Mouse (Mus musculus) hindbrain, postnatal 0 days (tissue): Measurements from ENCODE around the gene Hagh. TPM values are rescaled to one million over a fixed set of nuclear protein-coding genes. Genes with fewer than 3 reads are reported as not detected.

Source experiments
- ATAC-seq: fragments of 200-750 bp; cut with Nextera tagmentation; 2 replicates; pipeline ENCODE4 v1.8.0; 2017; ENCODE audit warnings: mild to moderate bottlenecking, moderate TSS enrichment, moderate library complexity
- DNase-seq: peaks from one replicate; pipeline ENCODE4 v3.0.0-alpha.2; 2015; ENCODE audit warnings: low spot score
- H3K27ac ChIP-seq: fragments of 300-500 bp; sonication (generic); 2 replicates; pipeline ENCODE4 v1.5.1; 2014; ENCODE audit warnings: mild to moderate bottlenecking
- H3K27me3 ChIP-seq: fragments of 300-500 bp; sonication (generic); 2 replicates; pipeline ENCODE4 v1.6.1; 2014; ENCODE audit warnings: low read length, mixed read lengths; ENCODE audit not compliant: insufficient read depth
- H3K36me3 ChIP-seq: fragments of 300-500 bp; sonication (generic); 2 replicates; pipeline ENCODE4 v1.6.1; 2014; ENCODE audit warnings: low read length, mixed read lengths; ENCODE audit not compliant: insufficient read depth
- H3K4me1 ChIP-seq: fragments of 300-500 bp; sonication (generic); 2 replicates; pipeline ENCODE4 v1.6.1; 2014; ENCODE audit warnings: antibody characterized with exemption, low read length, mixed read lengths; ENCODE audit not compliant: insufficient read depth
- H3K4me2 ChIP-seq: fragments of 300-500 bp; sonication (generic); 2 replicates; pipeline ENCODE4 v1.6.1; 2014; ENCODE audit warnings: low read depth, mild to moderate bottlenecking, low read length, moderate library complexity, mixed read lengths
- H3K4me3 ChIP-seq: fragments of 300-500 bp; sonication (generic); 2 replicates; pipeline ENCODE4 v1.5.1; 2014; ENCODE audit warnings: low read length
- H3K9ac ChIP-seq: fragments of 300-500 bp; sonication (generic); replicated peaks from 2 replicates; pipeline ENCODE4 v1.6.1; 2014; ENCODE audit warnings: mild to moderate bottlenecking, low read length, moderate library complexity, mixed read lengths
- H3K9me3 ChIP-seq: fragments of 300-500 bp; sonication (generic); 2 replicates; pipeline ENCODE4 v1.6.1; 2016; ENCODE audit warnings: low read length, mixed read lengths
- CTCF ChIP-seq: IDR thresholded peaks from 2 replicates; pipeline ENCODE4 v1.5.1; 2016; ENCODE audit warnings: antibody characterized with exemption, control low read depth, low read depth
- WGBS: fragments of 180-500 bp; shearing (Covaris S2); extraction: QIAGEN DNeasy Blood & Tissue Kit; methylation state at CpG from one replicate; pipeline ENCODE4 v1.1.7; 2014; 5-methylcytosine and 5-hydroxymethylcytosine counted together
- polyA plus RNA-seq: library from polyadenylated mRNA; unstranded; fragments of >200 nt; fragmentation: Nextera tagmentation; extraction: Ambion mirVana; gene quantifications from 2 replicates; pipeline ENCODE4 v1.2.1, GENCODE M21; 2015
- total RNA-seq: library from RNA; depleted of rRNA; stranded (reverse); fragments of >200 nt; gene quantifications from 2 replicates; pipeline ENCODE4 v1.2.3, GENCODE M21; 2014

Hagh gene
- total and polyA plus RNA-seq, 2 experiments from 2014 or later = 84.2 to 93.5 TPM

- no peak overlapping the region for H3K4me2 ChIP-seq
- H3K36me3 ChIP-seq = no peaks in the 10 kb centered on the region
- no peak for DNase-seq
- 69% methylated on average over 2 of the region's 2 CpGs for WGBS
- no peak overlapping the region for H3K27ac ChIP-seq
- TF ChIP-seq CTCF = no peak
- H3K27me3 ChIP-seq = peaks cover 6% of the 10 kb centered on the region; the same call in 1 of the 2 replicates
- no peaks in the 10 kb centered on the region for H3K4me1 ChIP-seq
- H3K9me3 ChIP-seq = no peaks in the 10 kb centered on the region
- no peak overlapping the region for H3K9ac ChIP-seq
- H3K4me3 ChIP-seq = no peak overlapping the region
- ATAC-seq = no peak
Observed at GRCm38 (mm10) chr17:24819469-24819868, 20.5 kb upstream of the Hagh start.

GRCm38 (mm10) chr17:24821351-24822280 lies 18.3 kb upstream of the Hagh start:
- Histone ChIP-seq H3K27me3 (peaks cover 6% of the 10 kb centered on the region; the same call in 1 of the 2 replicates), H3K9me3 (no peaks in the 10 kb centered on the region), H3K4me3 (no peak overlapping the region), H3K27ac (no peak overlapping the region), H3K4me2 (no peak overlapping the region), H3K9ac (no peak overlapping the region), H3K36me3 (no peaks in the 10 kb centered on the region), H3K4me1 (no peaks in the 10 kb centered on the region)
- no peak for TF ChIP-seq CTCF
- WGBS = 48% methylated on average over 3 of the region's 3 CpGs
- DNase-seq (no peak), ATAC-seq (no peak)

- H3K4me3 ChIP-seq = no peak overlapping the region
- H3K4me1 ChIP-seq = no peaks in the 10 kb centered on the region
- 62% methylated on average over 5 of the region's 5 CpGs for WGBS
- no peak overlapping the region for H3K9ac ChIP-seq
- DNase-seq (no peak), ATAC-seq (no peak)
- no peaks in the 10 kb centered on the region for H3K9me3 ChIP-seq
- no peak overlapping the region for H3K4me2 ChIP-seq
- H3K27ac ChIP-seq = no peak overlapping the region
- TF ChIP-seq CTCF = no peak
- H3K27me3 ChIP-seq = no peaks in the 10 kb centered on the region
- no peaks in the 10 kb centered on the region for H3K36me3 ChIP-seq
Observed at GRCm38 (mm10) chr17:24840341-24840740, 398 bp downstream of the Hagh start.

GRCm38 (mm10) chr17:24841133-24841532 lies 1.2 kb downstream of the Hagh start:
- Histone ChIP-seq H3K9me3 (no peaks in the 10 kb centered on the region), H3K27ac (no peak overlapping the region), H3K4me2 (no peak overlapping the region), H3K27me3 (no peaks in the 10 kb centered on the region), H3K4me3 (no peak overlapping the region), H3K4me1 (no peaks in the 10 kb centered on the region), H3K36me3 (no peaks in the 10 kb centered on the region), H3K9ac (no peak overlapping the region)
- no peak for DNase-seq
- no peak for ATAC-seq
- TF ChIP-seq CTCF = peak; percentile 53
- WGBS = 47% methylated on average over 4 of the region's 4 CpGs

GRCm38 (mm10) chr17:24842631-24843030 lies 2.7 kb downstream of the Hagh start:
- ATAC-seq (no peak), DNase-seq (no peak)
- H3K27me3 ChIP-seq = no peaks in the 10 kb centered on the region
- no peaks in the 10 kb centered on the region for H3K4me1 ChIP-seq
- TF ChIP-seq CTCF = no peak; the same call in 1 of the 2 replicates
- H3K4me2 ChIP-seq = no peak overlapping the region
- no peak overlapping the region for H3K4me3 ChIP-seq
- no peak overlapping the region for H3K27ac ChIP-seq
- H3K9ac ChIP-seq = no peak overlapping the region
- no peaks in the 10 kb centered on the region for H3K36me3 ChIP-seq
- H3K9me3 ChIP-seq = no peaks in the 10 kb centered on the region
- 57% methylated on average over 2 of the region's 2 CpGs for WGBS

- Histone ChIP-seq H3K4me2 (no peak overlapping the region), H3K36me3 (no peaks in the 10 kb centered on the region), H3K9ac (no peak overlapping the region), H3K9me3 (no peaks in the 10 kb centered on the region), H3K27me3 (no peaks in the 10 kb centered on the region), H3K27ac (no peak overlapping the region), H3K4me3 (no peak overlapping the region), H3K4me1 (peaks cover 10% of the 10 kb centered on the region; the same call in 1 of the 2 replicates)
- ATAC-seq = no peak
- no peak for DNase-seq
- 68% methylated on average over 9 of the region's 9 CpGs for WGBS
- TF ChIP-seq CTCF = no peak
Observed at GRCm38 (mm10) chr17:24844525-24844924, 4.6 kb downstream of the Hagh start.

- no peak overlapping the region for H3K4me2 ChIP-seq
- peaks cover 14% of the 10 kb centered on the region for H3K4me1 ChIP-seq
- H3K9me3 ChIP-seq = no peaks in the 10 kb centered on the region
- TF ChIP-seq CTCF = no peak
- no peaks in the 10 kb centered on the region for H3K27me3 ChIP-seq
- no peak for DNase-seq
- H3K4me3 ChIP-seq = no peak overlapping the region
- no peak overlapping the region for H3K9ac ChIP-seq
- ATAC-seq = no peak
- 100% methylated on average over 1 of the region's 1 CpGs for WGBS
- H3K36me3 ChIP-seq = no peaks in the 10 kb centered on the region
- H3K27ac ChIP-seq = no peak overlapping the region
Observed at GRCm38 (mm10) chr17:24847386-24847785, 7.4 kb downstream of the Hagh start.
